Mouse (Mus musculus): ENCODE data around the gene A4galt.

- no peak for TF ChIP-seq EP300 (IDR thresholded peaks at IDR 0.05; ENCODE audit: low read depth)
- TF ChIP-seq CTCF (IDR thresholded peaks at IDR 0.05; ENCODE audit: low read depth): no peak
These were observed 27.0 kb upstream of the A4galt start for GRCm38 (mm10) chr15:83278579-83278978.

All from liver, postnatal 0 days (tissue).